Mouse (Mus musculus): ENCODE results near the gene Ascc3. TPM values are rescaled to one million over a fixed set of nuclear protein-coding genes. Genes with fewer than 3 reads are reported as not detected.

Ascc3 gene
- polyA plus RNA-seq (2015; fragmentation: Nextera tagmentation; extraction: Ambion mirVana) = 16.7 and 16.8 TPM in 2 replicates

- WGBS = under 1% methylated on average over 79 of the region's 79 CpGs
- peak within 1 kb of the TSS; percentile 85 for H3K9ac ChIP-seq
These were observed at the start of gene Ascc3 for GRCm38 (mm10) chr10:50592355-50593293. TSS of gene Ascc3 (plus strand) at chr10:50592669.

DNA sequence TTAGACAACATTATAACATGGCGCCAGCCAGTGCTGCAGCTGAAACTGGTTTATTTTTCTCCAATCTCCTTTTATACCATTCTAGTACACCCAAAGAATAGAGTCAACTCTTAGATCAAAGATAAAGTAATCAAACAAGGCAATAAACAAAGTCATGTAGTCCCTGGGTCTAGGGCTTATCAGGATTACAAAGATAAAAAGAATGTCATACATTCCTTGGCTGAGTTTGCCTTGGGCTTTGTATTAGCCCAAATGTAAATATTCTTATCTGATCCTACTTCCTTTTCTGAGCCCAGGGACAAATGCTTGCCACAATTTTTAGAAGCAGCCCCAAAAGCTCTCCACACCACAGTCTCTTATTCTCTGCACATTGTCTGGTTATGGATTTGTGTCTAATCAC, 7.7 kb upstream of the Ascc3 start:
- WGBS = 89% methylated on average over 1 of the region's 1 CpGs
- no peak overlapping the region for H3K27ac ChIP-seq (replicated peaks)
- H3K9ac ChIP-seq = no peak overlapping the region
- no peaks in the 10 kb centered on the region for H3K9me3 ChIP-seq
- no peak overlapping the region for H3K4me3 ChIP-seq
- H3K27me3 ChIP-seq = no peaks in the 10 kb centered on the region
- H3K4me2 ChIP-seq = no peak overlapping the region
- H3K4me1 ChIP-seq (replicated peaks) = no peaks in the 10 kb centered on the region
- H3K36me3 ChIP-seq = no peaks in the 10 kb centered on the region
- ATAC-seq (ENCODE audit: low read depth) = no peak

More at GRCm38 (mm10) chr10:50592355-50593293, at the start of gene Ascc3:
- ATAC-seq (ENCODE audit: low read depth) = peak; percentile 100
- Histone ChIP-seq H3K36me3 (no peaks in the 10 kb centered on the region), H3K4me1 (replicated peaks) (peaks cover 13% of the 10 kb centered on the region), H3K27me3 (no peaks in the 10 kb centered on the region), H3K9me3 (no peaks in the 10 kb centered on the region), H3K27ac (replicated peaks) (peak within 1 kb of the TSS; percentile 89), H3K4me2 (peak within 1 kb of the TSS; percentile 60), H3K4me3 (peak within 1 kb of the TSS; percentile 77)

DNA sequence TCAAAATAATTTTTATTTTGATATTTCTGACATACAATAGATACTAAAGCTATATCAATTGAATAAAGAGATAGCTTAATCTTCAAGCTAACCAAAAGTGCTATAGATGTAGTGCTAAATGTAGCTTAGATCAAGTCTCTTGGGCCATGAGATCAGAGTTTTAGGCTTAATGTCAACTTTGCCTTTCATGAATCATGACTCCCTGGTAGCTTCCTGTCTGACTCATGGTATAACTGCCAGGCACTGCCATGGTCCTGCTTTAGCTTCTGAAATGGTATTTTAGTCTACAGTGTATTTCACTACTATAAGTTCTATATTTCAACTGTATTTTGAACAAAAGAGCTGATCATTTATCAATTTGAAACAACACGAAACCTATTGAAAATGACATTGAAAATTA, 5.9 kb upstream of the Ascc3 start:
- no peak overlapping the region for H3K4me2 ChIP-seq
- no peak overlapping the region for H3K4me3 ChIP-seq
- no peaks in the 10 kb centered on the region for H3K27me3 ChIP-seq
- H3K9me3 ChIP-seq = no peaks in the 10 kb centered on the region
- WGBS = 84% methylated on average over 1 of the region's 1 CpGs
- H3K9ac ChIP-seq = no peak overlapping the region
- H3K27ac ChIP-seq (replicated peaks) = no peak overlapping the region
- no peak for ATAC-seq (ENCODE audit: low read depth)
- no peaks in the 10 kb centered on the region for H3K36me3 ChIP-seq
- no peaks in the 10 kb centered on the region for H3K4me1 ChIP-seq (replicated peaks)

DNA sequence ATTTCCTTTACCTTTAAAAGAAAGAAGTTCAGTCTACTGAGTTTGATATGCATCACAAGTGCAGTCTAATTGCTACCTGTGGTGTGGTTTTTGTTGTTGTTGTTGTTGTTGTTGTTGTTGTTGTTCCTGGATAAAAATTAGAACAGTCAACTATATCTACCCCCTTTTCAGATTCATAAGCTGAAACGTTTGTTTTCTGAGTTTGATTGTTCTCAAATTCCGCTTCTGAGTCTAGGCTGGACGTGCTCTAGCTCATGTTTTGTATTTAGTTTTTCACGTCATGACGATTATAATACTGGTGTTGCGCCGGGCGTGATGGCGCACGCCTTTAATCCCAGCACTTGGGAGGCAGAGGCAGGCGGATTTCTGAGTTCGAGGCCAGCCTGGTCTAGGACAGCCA, 902 bp downstream of the Ascc3 start:
- peak overlapping the region; percentile 77 for H3K4me3 ChIP-seq
- no peak overlapping the region for H3K27ac ChIP-seq (replicated peaks)
- H3K9ac ChIP-seq = peak overlapping the region; percentile 85
- no peak for ATAC-seq (ENCODE audit: low read depth)
- H3K4me2 ChIP-seq = peak overlapping the region; percentile 60
- peaks cover 13% of the 10 kb centered on the region for H3K4me1 ChIP-seq (replicated peaks)
- WGBS = 77% methylated on average over 12 of the region's 12 CpGs
- H3K27me3 ChIP-seq = no peaks in the 10 kb centered on the region
- no peaks in the 10 kb centered on the region for H3K36me3 ChIP-seq
- no peaks in the 10 kb centered on the region for H3K9me3 ChIP-seq

GRCm38 (mm10) chr10:50595340-50595739, 2.9 kb downstream of the Ascc3 start:
- H3K9ac ChIP-seq = no peak overlapping the region
- no peaks in the 10 kb centered on the region for H3K27me3 ChIP-seq
- H3K36me3 ChIP-seq = no peaks in the 10 kb centered on the region
- no peak overlapping the region for H3K4me3 ChIP-seq
- no peak overlapping the region for H3K4me2 ChIP-seq
- H3K9me3 ChIP-seq = no peaks in the 10 kb centered on the region
- H3K27ac ChIP-seq (replicated peaks) = no peak overlapping the region
- ATAC-seq (ENCODE audit: low read depth) = no peak
- peaks cover 13% of the 10 kb centered on the region for H3K4me1 ChIP-seq (replicated peaks)

GRCm38 (mm10) chr10:50604919-50605318, 12.4 kb downstream of the Ascc3 start:
- Histone ChIP-seq H3K9ac (no peak overlapping the region), H3K27ac (replicated peaks) (no peak overlapping the region), H3K4me2 (no peak overlapping the region), H3K4me1 (replicated peaks) (no peaks in the 10 kb centered on the region), H3K27me3 (no peaks in the 10 kb centered on the region), H3K4me3 (no peak overlapping the region), H3K9me3 (no peaks in the 10 kb centered on the region), H3K36me3 (no peaks in the 10 kb centered on the region)
- WGBS = 88% methylated on average over 5 of the region's 5 CpGs
- no peak for ATAC-seq (ENCODE audit: low read depth)

DNA sequence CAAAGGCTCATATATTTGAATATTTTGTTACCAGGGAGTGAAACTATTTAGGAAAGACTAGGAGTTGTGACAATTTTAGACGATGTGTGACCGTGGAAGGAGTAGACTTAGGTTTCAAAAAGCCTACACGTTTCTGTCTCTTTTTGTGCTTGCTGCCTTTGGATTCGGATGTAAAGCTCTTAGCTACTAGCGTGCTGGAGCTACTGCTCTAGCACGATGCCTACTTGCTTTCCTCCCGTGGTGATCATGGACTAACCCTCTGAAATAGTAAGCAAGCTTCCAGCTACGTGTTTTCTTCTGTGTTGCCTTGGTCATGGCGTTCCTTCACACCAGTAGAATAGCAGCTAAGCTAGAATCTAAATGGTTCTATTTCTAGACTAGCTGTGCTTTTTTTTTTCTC, 21.4 kb downstream of the Ascc3 start:
- H3K4me1 ChIP-seq (replicated peaks) = no peaks in the 10 kb centered on the region
- no peak for ATAC-seq (ENCODE audit: low read depth)

GRCm38 (mm10) chr10:50625874-50626273, 33.4 kb downstream of the Ascc3 start:
- no peak overlapping the region for H3K4me2 ChIP-seq
- H3K27me3 ChIP-seq = no peaks in the 10 kb centered on the region
- no peak overlapping the region for H3K4me3 ChIP-seq
- no peak overlapping the region for H3K27ac ChIP-seq (replicated peaks)
- H3K9me3 ChIP-seq = 0 out of 2 replicates have a peak, but pooled peaks cover 5% of the 10 kb centered on the region
- H3K9ac ChIP-seq = no peak overlapping the region
- WGBS = 48% methylated on average over 1 of the region's 1 CpGs
- no peaks in the 10 kb centered on the region for H3K4me1 ChIP-seq (replicated peaks)
- ATAC-seq (ENCODE audit: low read depth) = no peak; the same call in 1 of the 2 replicates
- H3K36me3 ChIP-seq = peaks cover 16% of the 10 kb centered on the region

More for the DNA sequence above, 21.4 kb downstream of the Ascc3 start:
- H3K9ac ChIP-seq = no peak overlapping the region
- no peaks in the 10 kb centered on the region for H3K9me3 ChIP-seq
- 93% methylated on average over 9 of the region's 9 CpGs for WGBS
- no peak overlapping the region for H3K4me3 ChIP-seq
- no peak overlapping the region for H3K27ac ChIP-seq (replicated peaks)
- H3K4me2 ChIP-seq = no peak overlapping the region
- no peaks in the 10 kb centered on the region for H3K27me3 ChIP-seq
- peaks cover 8% of the 10 kb centered on the region for H3K36me3 ChIP-seq

DNA sequence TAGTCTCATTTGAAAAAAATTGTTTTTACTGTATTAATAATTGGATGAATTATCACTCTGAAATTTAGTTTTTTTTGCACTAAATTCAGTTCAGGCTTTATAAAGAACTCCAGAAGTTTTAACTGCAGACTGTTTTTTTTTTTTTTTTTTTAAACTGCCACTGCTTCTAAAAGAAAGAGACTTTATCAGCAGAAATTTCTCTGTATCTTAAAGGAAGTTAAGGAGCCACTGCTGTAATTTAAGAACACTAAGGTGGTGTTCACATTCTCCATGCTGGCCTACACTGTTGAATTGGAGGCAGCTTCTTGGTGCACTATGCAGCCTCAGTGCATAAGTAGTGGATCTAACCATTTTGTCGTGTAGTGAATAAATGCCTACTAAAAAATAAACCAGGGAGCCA, 47.1 kb downstream of the Ascc3 start:
- WGBS = 73% methylated on average over 1 of the region's 1 CpGs
- H3K9ac ChIP-seq = no peak overlapping the region
- no peak overlapping the region for H3K27ac ChIP-seq (replicated peaks)
- H3K9me3 ChIP-seq = no peaks in the 10 kb centered on the region
- no peaks in the 10 kb centered on the region for H3K27me3 ChIP-seq
- H3K36me3 ChIP-seq = peaks cover 5% of the 10 kb centered on the region; the same call in 1 of the 2 replicates
- no peak overlapping the region for H3K4me2 ChIP-seq
- no peak overlapping the region for H3K4me3 ChIP-seq
- no peaks in the 10 kb centered on the region for H3K4me1 ChIP-seq (replicated peaks)
- ATAC-seq (ENCODE audit: low read depth) = no peak

GRCm38 (mm10) chr10:50650612-50651011, 58.1 kb downstream of the Ascc3 start:
- H3K4me1 ChIP-seq (replicated peaks) = no peaks in the 10 kb centered on the region
- WGBS = 90% methylated on average over 8 of the region's 8 CpGs
- no peak overlapping the region for H3K27ac ChIP-seq (replicated peaks)
- H3K36me3 ChIP-seq = peaks cover 20% of the 10 kb centered on the region; the same call in 1 of the 2 replicates
- no peak overlapping the region for H3K4me3 ChIP-seq
- H3K9ac ChIP-seq = no peak overlapping the region
- no peaks in the 10 kb centered on the region for H3K27me3 ChIP-seq
- no peak overlapping the region for H3K4me2 ChIP-seq
- no peaks in the 10 kb centered on the region for H3K9me3 ChIP-seq
- ATAC-seq (ENCODE audit: low read depth) = no peak

- Histone ChIP-seq H3K36me3 (peaks cover 20% of the 10 kb centered on the region; the same call in 1 of the 2 replicates), H3K9ac (no peak overlapping the region), H3K9me3 (no peaks in the 10 kb centered on the region), H3K4me3 (no peak overlapping the region), H3K27ac (replicated peaks) (no peak overlapping the region), H3K4me1 (replicated peaks) (no peaks in the 10 kb centered on the region), H3K27me3 (no peaks in the 10 kb centered on the region), H3K4me2 (no peak overlapping the region)
- 99% methylated on average over 3 of the region's 3 CpGs for WGBS
- ATAC-seq (ENCODE audit: low read depth) = no peak
These were observed 61.1 kb downstream of the Ascc3 start for GRCm38 (mm10) chr10:50653551-50653950.

GRCm38 (mm10) chr10:50657352-50657751, 64.9 kb downstream of the Ascc3 start:
- Histone ChIP-seq H3K27me3 (no peaks in the 10 kb centered on the region), H3K27ac (replicated peaks) (no peak overlapping the region), H3K4me1 (replicated peaks) (no peaks in the 10 kb centered on the region), H3K9me3 (no peaks in the 10 kb centered on the region), H3K9ac (no peak overlapping the region), H3K4me2 (no peak overlapping the region), H3K36me3 (peaks cover 12% of the 10 kb centered on the region; the same call in 1 of the 2 replicates), H3K4me3 (no peak overlapping the region)
- ATAC-seq (ENCODE audit: low read depth) = no peak
- WGBS = 51% methylated on average over 1 of the region's 1 CpGs
